Mouse (Mus musculus): ENCODE results near the gene Cdr2. TPM values are rescaled to one million over a fixed set of nuclear protein-coding genes. Genes with fewer than 3 reads are reported as not detected.
"Not testable (repeated sequence)": the region's sequence is repeated elsewhere in the genome, so short reads cannot be mapped to it uniquely, and the experiment has no call there.

Cdr2 gene
- polyA plus RNA-seq, 1 experiment from 2014 or later, result 14.7 TPM

- 84% methylated on average over 4 of the region's 5 CpGs for WGBS
- no peaks in the 10 kb centered on the region for H3K27me3 ChIP-seq (replicated peaks; ENCODE audit: control insufficient read depth, insufficient read depth, low read length)
- no peak; the same call in 1 of the 2 replicates for ATAC-seq
- no peak overlapping the region for H3K4me3 ChIP-seq (ENCODE audit: low read length)
- H3K36me3 ChIP-seq (ENCODE audit: control insufficient read depth, insufficient read depth, low read length), result peaks cover 48% of the 10 kb centered on the region
- no peak overlapping the region for H3K9ac ChIP-seq (ENCODE audit: low read depth, low read length)
- H3K4me2 ChIP-seq (ENCODE audit: low read length), result no peak overlapping the region
- H3K4me1 ChIP-seq (ENCODE audit: control insufficient read depth, insufficient read depth, low read depth, low read length), result no peaks in the 10 kb centered on the region
- no peaks in the 10 kb centered on the region for H3K9me3 ChIP-seq (ENCODE audit: control insufficient read depth, low read length)
- H3K27ac ChIP-seq (ENCODE audit: low read depth, low read length), result no peak overlapping the region
Observed at GRCm38 (mm10) chr7:120933680-120934195, 48.4 kb downstream of the Cdr2 start.

DNA sequence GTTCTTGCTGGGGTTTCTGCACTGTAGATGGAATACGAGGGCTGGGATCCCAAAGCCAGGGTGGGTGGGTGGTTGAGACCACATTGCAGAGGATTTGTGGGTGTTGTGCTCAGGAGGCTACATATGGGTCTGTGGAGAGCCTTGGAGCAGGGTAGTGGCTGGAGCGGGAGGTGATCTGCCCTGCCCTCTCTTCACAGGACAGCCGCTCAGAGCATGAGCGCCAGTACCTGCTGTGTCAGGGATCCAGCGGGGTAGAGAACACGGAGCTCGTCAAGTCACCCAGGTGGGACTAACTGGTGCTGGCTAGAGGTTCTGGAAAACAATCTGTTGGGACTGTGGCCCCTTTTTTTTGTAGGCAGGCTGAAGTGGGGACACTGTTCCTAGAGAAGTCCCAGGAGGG, 49.0 kb downstream of the Cdr2 start:
- H3K4me1 ChIP-seq (ENCODE audit: control insufficient read depth, insufficient read depth, low read depth, low read length), result no peaks in the 10 kb centered on the region
- no peak overlapping the region for H3K4me3 ChIP-seq (ENCODE audit: low read length)
- H3K27me3 ChIP-seq (replicated peaks; ENCODE audit: control insufficient read depth, insufficient read depth, low read length), result no peaks in the 10 kb centered on the region
- H3K9ac ChIP-seq (ENCODE audit: low read depth, low read length), result no peak overlapping the region
- WGBS, result 90% methylated on average over 7 of the region's 7 CpGs
- no peak overlapping the region for H3K27ac ChIP-seq (ENCODE audit: low read depth, low read length)
- H3K9me3 ChIP-seq (ENCODE audit: control insufficient read depth, low read length), result no peaks in the 10 kb centered on the region
- H3K36me3 ChIP-seq (ENCODE audit: control insufficient read depth, insufficient read depth, low read length), result peaks cover 49% of the 10 kb centered on the region
- ATAC-seq, result no peak
- H3K4me2 ChIP-seq (ENCODE audit: low read length), result no peak overlapping the region

DNA sequence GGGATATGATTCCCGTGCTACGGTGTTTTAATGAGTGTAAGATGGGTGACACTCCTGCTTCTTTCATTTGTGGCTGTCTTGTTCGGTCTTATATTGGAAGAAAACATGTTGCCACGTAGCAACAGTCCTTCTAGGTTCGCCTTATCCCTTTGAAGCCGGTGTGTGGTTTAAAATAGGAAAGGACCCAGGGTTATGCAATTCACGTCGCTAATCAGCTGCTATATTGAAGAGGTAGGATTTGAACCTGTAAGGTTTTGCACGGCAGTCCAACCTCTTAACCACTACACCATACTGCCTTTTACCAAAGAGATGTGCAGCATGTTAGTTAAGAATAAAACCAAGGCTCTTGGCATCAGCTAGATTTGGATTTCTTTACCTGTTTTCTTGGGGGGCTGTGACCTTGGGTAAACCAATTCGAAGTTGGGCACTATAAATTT, 63.6 kb downstream of the Cdr2 start:
- peak overlapping the region; percentile 83 for H3K4me3 ChIP-seq (ENCODE audit: low read length)
- WGBS, result 8% methylated on average over 10 of the region's 10 CpGs

GRCm38 (mm10) chr7:120917592-120918461, 64.3 kb downstream of the Cdr2 start, which contains the start of gene Polr3e:
Gene Polr3e, plus strand, starts transcription at chr7:120917744.
- Histone ChIP-seq H3K4me2 (ENCODE audit: low read length) (peak within 1 kb of the TSS; percentile 79), H3K4me1 (ENCODE audit: control insufficient read depth, insufficient read depth, low read depth, low read length) (peaks cover 8% of the 10 kb centered on the region), H3K4me3 (ENCODE audit: low read length) (peak within 1 kb of the TSS; percentile 83), H3K27me3 (replicated peaks; ENCODE audit: control insufficient read depth, insufficient read depth, low read length) (no peaks in the 10 kb centered on the region), H3K9me3 (ENCODE audit: control insufficient read depth, low read length) (no peaks in the 10 kb centered on the region), H3K36me3 (ENCODE audit: control insufficient read depth, insufficient read depth, low read length) (no peaks in the 10 kb centered on the region), H3K9ac (ENCODE audit: low read depth, low read length) (peak within 1 kb of the TSS; percentile 94), H3K27ac (ENCODE audit: low read depth, low read length) (peak within 1 kb of the TSS; percentile 85)
- under 1% methylated on average over 92 of the region's 102 CpGs for WGBS
- peak; percentile 96 for ATAC-seq

More for the DNA sequence above, 63.6 kb downstream of the Cdr2 start:
- Histone ChIP-seq H3K27ac (ENCODE audit: low read depth, low read length) (peak overlapping the region; percentile 85), H3K36me3 (ENCODE audit: control insufficient read depth, insufficient read depth, low read length) (no peaks in the 10 kb centered on the region), H3K27me3 (replicated peaks; ENCODE audit: control insufficient read depth, insufficient read depth, low read length) (no peaks in the 10 kb centered on the region), H3K9ac (ENCODE audit: low read depth, low read length) (peak overlapping the region; percentile 94), H3K4me2 (ENCODE audit: low read length) (peak overlapping the region; percentile 79), H3K4me1 (ENCODE audit: control insufficient read depth, insufficient read depth, low read depth, low read length) (peaks cover 8% of the 10 kb centered on the region), H3K9me3 (ENCODE audit: control insufficient read depth, low read length) (no peaks in the 10 kb centered on the region)
- peak; percentile 63 for ATAC-seq

DNA sequence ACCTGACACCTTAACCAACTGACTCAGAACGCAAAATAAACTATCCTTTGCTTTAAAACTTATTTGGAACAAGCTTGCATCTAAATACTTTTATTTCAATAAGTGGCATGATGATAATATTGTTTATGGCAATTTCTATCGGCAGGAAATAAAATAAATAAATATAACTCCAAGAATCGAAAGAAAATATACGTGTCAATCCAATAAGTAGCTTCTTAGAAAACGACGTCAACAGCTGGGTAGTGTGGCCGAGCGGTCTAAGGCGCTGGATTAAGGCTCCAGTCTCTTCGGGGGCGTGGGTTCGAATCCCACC, 64.9 kb downstream of the Cdr2 start:
- Histone ChIP-seq H3K4me2 (ENCODE audit: low read length) (peak overlapping the region; percentile 79), H3K27ac (ENCODE audit: low read depth, low read length) (no peak overlapping the region), H3K4me3 (ENCODE audit: low read length) (peak overlapping the region; percentile 83), H3K9me3 (ENCODE audit: control insufficient read depth, low read length) (no peaks in the 10 kb centered on the region), H3K4me1 (ENCODE audit: control insufficient read depth, insufficient read depth, low read depth, low read length) (peaks cover 8% of the 10 kb centered on the region), H3K27me3 (replicated peaks; ENCODE audit: control insufficient read depth, insufficient read depth, low read length) (no peaks in the 10 kb centered on the region), H3K9ac (ENCODE audit: low read depth, low read length) (no peak overlapping the region; the same call in 1 of the 2 replicates), H3K36me3 (ENCODE audit: control insufficient read depth, insufficient read depth, low read length) (no peaks in the 10 kb centered on the region)
- 10% methylated on average over 12 of the region's 12 CpGs for WGBS
- ATAC-seq, result no peak

- no peaks in the 10 kb centered on the region for H3K9me3 ChIP-seq (ENCODE audit: control insufficient read depth, low read length)
- peaks cover 8% of the 10 kb centered on the region for H3K4me1 ChIP-seq (ENCODE audit: control insufficient read depth, insufficient read depth, low read depth, low read length)
- H3K36me3 ChIP-seq (ENCODE audit: control insufficient read depth, insufficient read depth, low read length), result no peaks in the 10 kb centered on the region
- no peak overlapping the region for H3K9ac ChIP-seq (ENCODE audit: low read depth, low read length)
- H3K4me2 ChIP-seq (ENCODE audit: low read length), result no peak overlapping the region
- no peaks in the 10 kb centered on the region for H3K27me3 ChIP-seq (replicated peaks; ENCODE audit: control insufficient read depth, insufficient read depth, low read length)
- H3K4me3 ChIP-seq (ENCODE audit: low read length), result no peak overlapping the region
- WGBS, result 22% methylated on average over 11 of the region's 11 CpGs
- H3K27ac ChIP-seq (ENCODE audit: low read depth, low read length), result no peak overlapping the region
- ATAC-seq, result no peak
Observed at GRCm38 (mm10) chr7:120916262-120916875, 65.7 kb downstream of the Cdr2 start.

DNA sequence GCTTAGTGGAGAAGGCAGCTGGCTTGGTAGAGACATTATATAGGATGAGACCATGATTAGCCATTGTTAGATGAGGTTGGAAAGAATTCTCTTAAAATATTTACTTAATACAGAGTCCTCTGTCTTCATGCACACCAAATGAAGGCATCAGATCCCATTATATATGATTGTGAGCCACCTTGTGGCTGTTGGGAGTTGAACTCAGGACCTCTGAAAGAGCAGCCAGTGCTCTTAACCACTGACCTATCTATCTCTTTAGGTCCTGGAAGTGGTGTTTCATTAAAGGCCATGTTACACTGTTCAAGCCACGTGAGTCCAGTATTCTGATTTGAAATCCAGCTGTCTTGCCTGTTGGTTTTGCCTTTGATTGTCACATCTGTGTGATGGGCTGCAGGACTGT, 68.8 kb downstream of the Cdr2 start:
- no peaks in the 10 kb centered on the region for H3K4me1 ChIP-seq (ENCODE audit: control insufficient read depth, insufficient read depth, low read depth, low read length)
- H3K9ac ChIP-seq (ENCODE audit: low read depth, low read length), result no peak overlapping the region
- H3K27me3 ChIP-seq (replicated peaks; ENCODE audit: control insufficient read depth, insufficient read depth, low read length), result no peaks in the 10 kb centered on the region
- H3K27ac ChIP-seq (ENCODE audit: low read depth, low read length), result no peak overlapping the region
- no peak overlapping the region for H3K4me3 ChIP-seq (ENCODE audit: low read length)
- no peak for ATAC-seq
- 52% methylated on average over 1 of the region's 1 CpGs for WGBS
- no peaks in the 10 kb centered on the region for H3K9me3 ChIP-seq (ENCODE audit: control insufficient read depth, low read length)
- no peak overlapping the region for H3K4me2 ChIP-seq (ENCODE audit: low read length)
- no peaks in the 10 kb centered on the region for H3K36me3 ChIP-seq (ENCODE audit: control insufficient read depth, insufficient read depth, low read length)

DNA sequence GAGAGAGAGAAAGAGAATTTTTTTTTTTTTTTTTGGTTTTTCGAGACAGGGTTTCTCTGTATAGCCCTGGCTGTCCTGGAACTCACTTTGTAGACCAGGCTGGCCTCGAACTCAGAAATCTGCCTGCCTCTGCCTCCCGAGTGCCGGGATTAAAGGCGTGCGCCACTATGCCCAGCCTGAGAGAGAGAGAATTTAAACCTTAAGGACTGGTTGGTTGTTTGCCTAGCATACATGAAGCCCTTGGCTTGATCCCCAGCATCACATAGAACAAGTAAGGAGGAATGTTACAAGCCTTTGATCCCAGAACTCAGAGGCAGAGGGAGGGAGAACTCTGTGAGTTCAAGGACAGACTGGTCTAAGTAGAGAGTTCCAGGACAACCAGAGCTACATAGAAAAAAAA, 70.8 kb downstream of the Cdr2 start:
- H3K27me3 ChIP-seq (replicated peaks; ENCODE audit: control insufficient read depth, insufficient read depth, low read length); H3K4me1 ChIP-seq (ENCODE audit: control insufficient read depth, insufficient read depth, low read depth, low read length); H3K4me2 ChIP-seq (ENCODE audit: low read length); ATAC-seq; H3K36me3 ChIP-seq (ENCODE audit: control insufficient read depth, insufficient read depth, low read length); H3K27ac ChIP-seq (ENCODE audit: low read depth, low read length); H3K4me3 ChIP-seq (ENCODE audit: low read length); H3K9ac ChIP-seq (ENCODE audit: low read depth, low read length); H3K9me3 ChIP-seq (ENCODE audit: control insufficient read depth, low read length): not testable (repeated sequence)
- 86% methylated on average over 6 of the region's 6 CpGs for WGBS

DNA sequence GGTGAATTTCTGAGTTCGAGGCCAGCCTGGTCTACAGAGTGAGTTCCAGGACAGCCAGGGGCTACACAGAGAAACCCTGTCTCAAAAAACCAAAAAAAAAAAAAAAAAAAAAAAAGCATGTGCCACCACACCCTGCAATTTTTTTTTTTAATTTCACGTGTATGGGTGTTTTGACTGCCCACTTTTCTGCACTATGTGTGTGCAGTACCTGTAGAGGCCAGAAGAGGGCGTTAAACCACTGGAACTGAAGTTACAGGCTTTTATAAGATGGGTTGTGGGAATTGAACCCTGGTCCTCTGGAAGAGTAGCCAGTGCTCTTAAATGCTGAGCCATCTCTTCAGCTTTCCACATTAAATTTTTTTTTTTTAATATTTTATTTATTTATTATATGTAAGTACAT, 71.9 kb downstream of the Cdr2 start:
- not testable (repeated sequence) for H3K27ac ChIP-seq (ENCODE audit: low read depth, low read length); H3K36me3 ChIP-seq (ENCODE audit: control insufficient read depth, insufficient read depth, low read length); H3K9ac ChIP-seq (ENCODE audit: low read depth, low read length); H3K4me1 ChIP-seq (ENCODE audit: control insufficient read depth, insufficient read depth, low read depth, low read length); H3K27me3 ChIP-seq (replicated peaks; ENCODE audit: control insufficient read depth, insufficient read depth, low read length); ATAC-seq; H3K9me3 ChIP-seq (ENCODE audit: control insufficient read depth, low read length); H3K4me3 ChIP-seq (ENCODE audit: low read length); H3K4me2 ChIP-seq (ENCODE audit: low read length)
- 67% methylated on average over 3 of the region's 3 CpGs for WGBS

All from hindbrain, embryonic 16.5 days (tissue).